Mouse (Mus musculus) heart, embryonic 16.5 days (tissue): ENCODE measurements at regions not wholly inside any gene's neighbourhood (a gene's known extent, or its start where the extent isn't known, plus 50 kb on each side); places are given as distances from the start of the nearest gene placed in this dataset.

Source experiments
- ATAC-seq: fragments of 200-750 bp; cut with Nextera tagmentation; replicated peaks from 2 replicates; pipeline ENCODE4 v1.8.0; 2017; ENCODE audit warnings: moderate number of reproducible peaks; ENCODE audit not compliant: insufficient read depth, low FRiP score; ENCODE audit errors: extremely low read depth
- H3K27ac ChIP-seq: fragments of 300-500 bp; sonication (generic); 2 replicates; pipeline ENCODE4 v1.5.1; 2014; ENCODE audit warnings: mild to moderate bottlenecking, low read length, control low read depth, moderate library complexity
- H3K27me3 ChIP-seq: fragments of 300-500 bp; sonication (generic); 2 replicates; pipeline ENCODE4 v1.6.1; 2014; ENCODE audit warnings: low read length, mixed read lengths; ENCODE audit not compliant: control insufficient read depth, insufficient read depth
- H3K36me3 ChIP-seq: fragments of 300-500 bp; sonication (generic); 2 replicates; pipeline ENCODE4 v1.6.1; 2014; ENCODE audit not compliant: control insufficient read depth, insufficient read depth
- H3K4me1 ChIP-seq: fragments of 300-500 bp; sonication (generic); 2 replicates; pipeline ENCODE4 v1.6.1; 2014; ENCODE audit warnings: low read length, mixed read lengths; ENCODE audit not compliant: control insufficient read depth, insufficient read depth
- H3K4me2 ChIP-seq: fragments of 300-500 bp; sonication (generic); 2 replicates; pipeline ENCODE4 v1.6.1; 2014; ENCODE audit warnings: low read depth, mild to moderate bottlenecking, control low read depth, low read length
- H3K4me3 ChIP-seq: fragments of 300-500 bp; sonication (generic); 2 replicates; pipeline ENCODE4 v1.5.1; 2014; ENCODE audit warnings: mild to moderate bottlenecking, control low read depth, low read length
- H3K9ac ChIP-seq: fragments of 300-500 bp; sonication (generic); 2 replicates; pipeline ENCODE4 v1.6.1; 2014; ENCODE audit warnings: low read length, control low read depth
- H3K9me3 ChIP-seq: fragments of 300-500 bp; sonication (generic); replicated peaks from 2 replicates; pipeline ENCODE4 v1.6.1; 2016; ENCODE audit warnings: low read length; ENCODE audit not compliant: control insufficient read depth
- WGBS: fragments of 180-500 bp; shearing (Covaris S2); extraction: QIAGEN DNeasy Blood & Tissue Kit; methylation state at CpG from one replicate; pipeline ENCODE4 v1.1.7; 2014; 5-methylcytosine and 5-hydroxymethylcytosine counted together

- no peaks in the 10 kb centered on the region for H3K9me3 ChIP-seq
- no peaks in the 10 kb centered on the region for H3K27me3 ChIP-seq
- H3K4me1 ChIP-seq, result no peaks in the 10 kb centered on the region
- H3K27ac ChIP-seq, result no peak overlapping the region
- no peak overlapping the region for H3K9ac ChIP-seq
- no peak overlapping the region for H3K4me2 ChIP-seq
- no peaks in the 10 kb centered on the region for H3K36me3 ChIP-seq
- ATAC-seq, result no peak
- no peak overlapping the region for H3K4me3 ChIP-seq
Measured at GRCm38 (mm10) chr1:82027761-82028160, 205.2 kb upstream of the Gm9747 start.

GRCm38 (mm10) chr1:82031130-82031529 is 201.8 kb upstream of the Gm9747 start:
- ATAC-seq, result no peak
- H3K4me3 ChIP-seq, result no peak overlapping the region
- no peaks in the 10 kb centered on the region for H3K4me1 ChIP-seq
- WGBS, result 65% methylated on average over 7 of the region's 7 CpGs
- H3K27me3 ChIP-seq, result no peaks in the 10 kb centered on the region
- H3K36me3 ChIP-seq, result no peaks in the 10 kb centered on the region
- H3K9me3 ChIP-seq, result no peaks in the 10 kb centered on the region
- no peak overlapping the region for H3K9ac ChIP-seq
- no peak overlapping the region for H3K27ac ChIP-seq
- H3K4me2 ChIP-seq, result no peak overlapping the region

- Histone ChIP-seq H3K9ac (no peak overlapping the region), H3K27me3 (no peaks in the 10 kb centered on the region), H3K36me3 (no peaks in the 10 kb centered on the region), H3K4me1 (no peaks in the 10 kb centered on the region), H3K9me3 (no peaks in the 10 kb centered on the region), H3K4me3 (no peak overlapping the region), H3K4me2 (no peak overlapping the region), H3K27ac (no peak overlapping the region)
- WGBS, result 91% methylated on average over 1 of the region's 1 CpGs
- ATAC-seq, result no peak
Measured at GRCm38 (mm10) chr1:82032410-82032809, 200.5 kb upstream of the Gm9747 start.

- no peak overlapping the region for H3K4me2 ChIP-seq
- H3K4me3 ChIP-seq, result no peak overlapping the region
- no peak overlapping the region for H3K27ac ChIP-seq
- no peaks in the 10 kb centered on the region for H3K9me3 ChIP-seq
- ATAC-seq, result no peak
- no peaks in the 10 kb centered on the region for H3K4me1 ChIP-seq
- WGBS, result 82% methylated on average over 4 of the region's 4 CpGs
- H3K36me3 ChIP-seq, result no peaks in the 10 kb centered on the region
- H3K9ac ChIP-seq, result no peak overlapping the region
- no peaks in the 10 kb centered on the region for H3K27me3 ChIP-seq
Measured at GRCm38 (mm10) chr1:82038171-82038570, 194.7 kb upstream of the Gm9747 start.

GRCm38 (mm10) chr1:82038698-82039097 is 194.2 kb upstream of the Gm9747 start:
- H3K27me3 ChIP-seq, result no peaks in the 10 kb centered on the region
- no peak for ATAC-seq
- H3K9ac ChIP-seq, result no peak overlapping the region

GRCm38 (mm10) chr1:82041286-82042050 is 191.4 kb upstream of the Gm9747 start:
- 59% methylated on average over 3 of the region's 3 CpGs for WGBS
- Histone ChIP-seq H3K4me3 (no peak overlapping the region), H3K9me3 (no peaks in the 10 kb centered on the region), H3K9ac (no peak overlapping the region), H3K36me3 (no peaks in the 10 kb centered on the region), H3K4me2 (no peak overlapping the region), H3K27me3 (no peaks in the 10 kb centered on the region), H3K4me1 (no peaks in the 10 kb centered on the region), H3K27ac (no peak overlapping the region)
- ATAC-seq, result no peak

More at GRCm38 (mm10) chr1:82038698-82039097, 194.2 kb upstream of the Gm9747 start:
- WGBS, result 76% methylated on average over 1 of the region's 1 CpGs
- H3K36me3 ChIP-seq, result no peaks in the 10 kb centered on the region
- H3K4me1 ChIP-seq, result no peaks in the 10 kb centered on the region
- H3K27ac ChIP-seq, result no peak overlapping the region
- no peak overlapping the region for H3K4me3 ChIP-seq
- H3K9me3 ChIP-seq, result no peaks in the 10 kb centered on the region
- no peak overlapping the region for H3K4me2 ChIP-seq

- WGBS, result 50% methylated on average over 2 of the region's 2 CpGs
- H3K9me3 ChIP-seq, result no peaks in the 10 kb centered on the region
- no peak for ATAC-seq
- no peak overlapping the region for H3K4me3 ChIP-seq
- H3K36me3 ChIP-seq, result no peaks in the 10 kb centered on the region
- no peak overlapping the region for H3K4me2 ChIP-seq
- no peaks in the 10 kb centered on the region for H3K4me1 ChIP-seq
- H3K27ac ChIP-seq, result no peak overlapping the region
- no peak overlapping the region for H3K9ac ChIP-seq
- H3K27me3 ChIP-seq, result no peaks in the 10 kb centered on the region
Measured at GRCm38 (mm10) chr1:82042051-82042432, 190.9 kb upstream of the Gm9747 start.

GRCm38 (mm10) chr1:82042527-82042926 is 190.4 kb upstream of the Gm9747 start:
- Histone ChIP-seq H3K36me3 (no peaks in the 10 kb centered on the region), H3K4me2 (no peak overlapping the region), H3K4me3 (no peak overlapping the region), H3K27ac (no peak overlapping the region), H3K4me1 (no peaks in the 10 kb centered on the region), H3K27me3 (no peaks in the 10 kb centered on the region), H3K9ac (no peak overlapping the region), H3K9me3 (no peaks in the 10 kb centered on the region)
- no peak for ATAC-seq
- 53% methylated on average over 3 of the region's 3 CpGs for WGBS

GRCm38 (mm10) chr1:82066291-82066690 is 166.6 kb upstream of the Gm9747 start:
- Histone ChIP-seq H3K27me3 (no peaks in the 10 kb centered on the region), H3K9ac (no peak overlapping the region), H3K27ac (no peak overlapping the region), H3K4me3 (no peak overlapping the region), H3K4me2 (no peak overlapping the region), H3K4me1 (no peaks in the 10 kb centered on the region), H3K9me3 (no peaks in the 10 kb centered on the region), H3K36me3 (no peaks in the 10 kb centered on the region)
- ATAC-seq, result no peak
- 83% methylated on average over 6 of the region's 6 CpGs for WGBS
